Mouse (Mus musculus) cerebellum, adult 2 months (tissue): Measurements from ENCODE around the gene Slk.

Experiments used
- CTCF ChIP-seq: fragments of 200-500 bp; IDR thresholded peaks from 2 replicates; pipeline ENCODE4 v1.5.1; 2011; ENCODE audit warnings: low read depth, mild to moderate bottlenecking, control low read depth, low read length, moderate library complexity, borderline replicate concordance; ENCODE audit not compliant: insufficient read depth
- POLR2A ChIP-seq: fragments of 200-500 bp; IDR thresholded peaks from 2 replicates; pipeline ENCODE4 v1.6.1; 2011; ENCODE audit warnings: low read length, control low read depth, borderline replicate concordance; ENCODE audit not compliant: insufficient read depth

GRCm38 (mm10) chr19:47536521-47537299 is 42.8 kb upstream of the Slk start:
- TF ChIP-seq CTCF (no peak), POLR2A (peak; percentile 73)
